Mouse (Mus musculus) small intestine, adult 2 months (tissue): ENCODE results near the gene Pik3r2. TPM values are rescaled to one million over a fixed set of nuclear protein-coding genes. Genes with fewer than 3 reads are reported as not detected.

Experiments
- H3K27ac ChIP-seq: fragments of 200-500 bp; 2 replicates; pipeline ENCODE4 v1.5.1; 2012; ENCODE audit warnings: low read depth, low read length, control low read depth, inconsistent platforms; ENCODE audit not compliant: insufficient read depth
- H3K27me3 ChIP-seq: fragments of 200-500 bp; 2 replicates; pipeline ENCODE4 v1.6.1; 2012; ENCODE audit warnings: mild to moderate bottlenecking, moderate library complexity, low read length, inconsistent platforms; ENCODE audit not compliant: control insufficient read depth, insufficient read depth
- H3K36me3 ChIP-seq: fragments of 200-500 bp; 2 replicates; pipeline ENCODE4 v1.6.1; 2012; ENCODE audit warnings: mild to moderate bottlenecking, low read length, control low read depth, inconsistent platforms; ENCODE audit not compliant: control insufficient read depth, insufficient read depth
- H3K4me1 ChIP-seq: fragments of 200-500 bp; 2 replicates; pipeline ENCODE4 v1.6.1; 2012; ENCODE audit warnings: low read length, inconsistent platforms, mixed read lengths; ENCODE audit not compliant: control insufficient read depth, insufficient read depth, insufficient read length
- H3K4me3 ChIP-seq: fragments of 200-500 bp; 2 replicates; pipeline ENCODE4 v1.5.1; 2012; ENCODE audit warnings: low read depth, mild to moderate bottlenecking, control low read depth, inconsistent platforms, low read length, moderate library complexity
- CTCF ChIP-seq: fragments of 200-500 bp; IDR thresholded peaks from 2 replicates; pipeline ENCODE4 v1.5.1; 2012; ENCODE audit warnings: low read depth, mild to moderate bottlenecking, control low read depth, inconsistent platforms, low read length, moderate library complexity, mixed read lengths; ENCODE audit not compliant: insufficient replicate concordance, insufficient read length; ENCODE audit errors: extremely low read depth
- POLR2A ChIP-seq: fragments of 200-500 bp; IDR thresholded peaks from 2 replicates; pipeline ENCODE4 v1.6.1; 2012; ENCODE audit warnings: low read depth, mild to moderate bottlenecking, control low read depth, inconsistent platforms, low read length, moderate library complexity
- WGBS: fragments of 180-500 bp; shearing (Covaris S2); methylation state at CpG from one replicate; pipeline ENCODE4 v1.1.7; 2018; 5-methylcytosine and 5-hydroxymethylcytosine counted together
- polyA plus RNA-seq: library from polyadenylated mRNA; depleted of rRNA; stranded (reverse); fragments of >200 nt; gene quantifications from 2 replicates; pipeline ENCODE4 v1.2.3, GENCODE M21; 2012

Pik3r2 gene
- polyA plus RNA-seq, 1 experiment: 414 TPM

DNA sequence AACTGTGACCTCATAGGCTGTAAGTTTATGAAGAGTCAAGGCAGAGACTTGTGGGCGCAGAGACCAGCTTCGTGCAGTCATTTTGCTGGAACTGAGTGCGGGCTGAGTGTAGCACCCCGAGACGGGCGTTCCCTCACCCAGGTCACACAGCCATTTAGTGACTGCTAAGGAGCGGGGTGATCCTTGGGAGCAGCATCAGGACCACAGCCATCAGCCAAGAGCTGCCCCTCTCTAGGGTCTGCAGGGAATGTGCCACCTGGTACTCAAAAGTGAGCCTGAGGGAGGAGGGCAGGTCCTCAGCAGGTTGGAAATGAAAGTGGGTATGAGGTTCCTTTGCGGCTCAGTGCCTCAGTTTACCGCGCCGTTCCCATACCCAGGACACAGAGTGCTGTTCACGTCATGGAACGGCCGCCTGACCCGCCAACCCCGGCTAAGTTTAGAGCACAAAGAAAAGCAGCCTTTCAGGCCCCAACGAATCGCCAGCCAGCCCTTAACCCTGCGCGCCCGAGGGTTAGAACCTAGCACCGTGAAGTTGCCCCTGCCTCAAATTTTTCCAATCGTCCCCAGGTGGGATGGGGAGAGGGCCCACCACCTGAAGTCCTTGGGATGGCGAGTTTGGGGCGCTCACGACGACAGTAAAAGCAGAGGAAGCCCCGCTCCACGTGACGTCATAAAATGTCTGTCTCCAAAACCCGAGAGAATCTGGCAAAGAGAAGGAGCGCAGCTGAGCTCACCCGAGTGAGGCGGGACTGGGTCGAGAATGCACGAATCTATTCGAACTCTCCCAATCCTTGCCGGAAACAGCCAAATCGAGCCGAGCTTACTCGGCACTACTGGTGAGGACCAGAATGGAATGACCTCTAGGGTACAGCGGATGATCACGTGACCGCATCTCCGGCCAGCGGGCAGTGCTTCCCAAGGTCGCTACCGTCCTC, 32.6 kb downstream of the Pik3r2 start:
- TF ChIP-seq POLR2A (no peak), CTCF (no peak)
- Histone ChIP-seq H3K27ac (peak overlapping the region; percentile 13; the same call in 1 of the 2 replicates), H3K4me3 (peak overlapping the region; percentile 52), H3K36me3 (no peaks in the 10 kb centered on the region), H3K27me3 (peaks cover 36% of the 10 kb centered on the region), H3K4me1 (peaks cover 11% of the 10 kb centered on the region)
- WGBS: 6% methylated on average over 48 of the region's 48 CpGs

GRCm38 (mm10) chr8:70742981-70743655, 33.4 kb downstream of the Pik3r2 start:
- Histone ChIP-seq H3K4me1 (peaks cover 11% of the 10 kb centered on the region), H3K27me3 (peaks cover 36% of the 10 kb centered on the region), H3K4me3 (peak overlapping the region; percentile 52), H3K27ac (0 out of 2 replicates have a peak overlapping the region, but pooled peaks have one; percentile 13), H3K36me3 (no peaks in the 10 kb centered on the region)
- TF ChIP-seq CTCF (no peak), POLR2A (no peak)
- 12% methylated on average over 38 of the region's 38 CpGs for WGBS

DNA sequence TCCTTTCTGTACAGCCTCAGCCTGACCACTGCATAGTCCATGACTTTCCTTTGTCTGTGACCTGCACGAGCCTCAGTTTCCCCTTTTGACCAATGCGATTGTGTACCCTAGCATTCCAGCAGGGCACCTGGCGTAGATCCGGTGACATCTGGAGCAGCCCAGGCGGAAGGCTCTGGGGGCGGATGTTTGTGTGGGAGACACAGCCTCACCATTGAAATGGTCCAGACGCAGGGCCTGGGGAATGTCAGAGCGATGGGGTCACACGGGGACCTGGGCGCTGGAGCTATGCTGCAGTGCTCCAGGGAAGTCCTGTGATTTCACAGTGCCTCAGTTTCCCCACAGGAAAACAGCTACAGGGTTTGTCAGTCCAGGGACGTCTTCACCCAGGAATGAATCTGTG, 34.3 kb downstream of the Pik3r2 start:
- no peak overlapping the region for H3K4me3 ChIP-seq
- WGBS: 69% methylated on average over 11 of the region's 11 CpGs
- TF ChIP-seq CTCF (no peak), POLR2A (no peak)
- no peaks in the 10 kb centered on the region for H3K36me3 ChIP-seq
- peaks cover 11% of the 10 kb centered on the region for H3K4me1 ChIP-seq
- peaks cover 36% of the 10 kb centered on the region for H3K27me3 ChIP-seq
- H3K27ac ChIP-seq: no peak overlapping the region

DNA sequence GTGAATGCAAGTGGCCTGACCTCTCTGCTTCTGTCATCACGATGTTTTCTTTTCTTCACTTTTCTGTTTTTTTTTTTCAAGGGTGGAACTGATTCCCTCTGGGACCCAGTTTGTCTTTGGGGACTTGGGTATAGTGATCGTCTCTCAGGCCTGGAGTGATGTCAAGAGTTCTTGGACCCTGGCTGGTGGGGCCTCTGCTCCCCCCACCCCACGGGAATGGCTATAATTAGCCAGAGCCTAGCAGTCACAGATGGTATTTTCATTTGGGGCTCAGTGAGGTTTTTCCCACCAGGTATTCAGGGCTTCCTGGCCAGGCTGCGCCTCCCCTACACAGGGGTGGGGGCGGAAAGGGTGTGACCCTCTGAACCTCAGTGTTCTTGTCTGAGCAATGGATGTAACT, 34.9 kb downstream of the Pik3r2 start:
- H3K36me3 ChIP-seq: no peaks in the 10 kb centered on the region
- TF ChIP-seq CTCF (no peak), POLR2A (no peak)
- peaks cover 31% of the 10 kb centered on the region for H3K27me3 ChIP-seq
- H3K4me1 ChIP-seq: peaks cover 11% of the 10 kb centered on the region
- H3K4me3 ChIP-seq: no peak overlapping the region
- WGBS: 53% methylated on average over 5 of the region's 5 CpGs
- H3K27ac ChIP-seq: no peak overlapping the region

- Histone ChIP-seq H3K27ac (no peak overlapping the region), H3K4me1 (no peaks in the 10 kb centered on the region; the same call in 1 of the 2 replicates), H3K4me3 (no peak overlapping the region), H3K27me3 (peaks cover 16% of the 10 kb centered on the region), H3K36me3 (no peaks in the 10 kb centered on the region)
- TF ChIP-seq CTCF (no peak), POLR2A (no peak)
- 49% methylated on average over 3 of the region's 3 CpGs for WGBS
Measured at GRCm38 (mm10) chr8:70738211-70738610, 38.3 kb downstream of the Pik3r2 start.

DNA sequence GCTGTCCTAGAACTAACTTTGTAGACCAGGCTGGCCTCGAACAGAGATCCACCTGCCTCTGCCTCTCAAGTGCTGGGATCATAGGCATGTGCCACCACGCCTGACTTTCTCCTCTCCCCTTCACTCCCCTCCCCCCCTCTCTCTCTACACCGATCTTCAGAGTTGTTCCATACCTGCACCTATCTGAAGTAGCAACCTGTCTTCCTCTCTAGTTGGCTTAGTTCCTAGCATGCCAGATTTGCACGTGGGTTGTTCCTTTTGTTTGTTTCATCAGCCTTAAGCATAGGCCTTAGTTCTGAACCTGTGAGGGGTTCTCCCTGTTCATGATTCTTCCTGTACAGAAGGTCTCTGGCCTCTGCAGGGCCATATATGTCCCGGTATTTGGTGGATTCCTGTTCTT, 38.8 kb downstream of the Pik3r2 start:
- TF ChIP-seq CTCF (no peak), POLR2A (no peak)
- H3K27ac ChIP-seq: no peak overlapping the region
- no peaks in the 10 kb centered on the region for H3K4me1 ChIP-seq
- WGBS: 60% methylated on average over 5 of the region's 5 CpGs
- H3K27me3 ChIP-seq: peaks cover 11% of the 10 kb centered on the region
- H3K4me3 ChIP-seq: no peak overlapping the region
- H3K36me3 ChIP-seq: no peaks in the 10 kb centered on the region

- H3K4me1 ChIP-seq: peaks cover 6% of the 10 kb centered on the region; the same call in 1 of the 2 replicates
- H3K27me3 ChIP-seq: peaks cover 5% of the 10 kb centered on the region
- H3K4me3 ChIP-seq: no peak overlapping the region
- TF ChIP-seq POLR2A (no peak), CTCF (no peak)
- H3K36me3 ChIP-seq: no peaks in the 10 kb centered on the region
- no peak overlapping the region for H3K27ac ChIP-seq
- WGBS: 83% methylated on average over 4 of the region's 4 CpGs
Measured at GRCm38 (mm10) chr8:70730956-70731355, 45.6 kb downstream of the Pik3r2 start.
